Mouse (Mus musculus): ENCODE results near the gene Gsg1.

Gsg1 gene

GRCm38 (mm10) chr6:135260435-135260834 lies 6.3 kb upstream of the Gsg1 start:
- DNase-seq: no peak

- DNase-seq: peak; percentile 12 to 20
These were observed 1.4 kb downstream of the Gsg1 start for GRCm38 (mm10) chr6:135252728-135253077.

GRCm38 (mm10) chr6:135251849-135252727 lies 2.1 kb downstream of the Gsg1 start:
- DNase-seq: no peak

- DNase-seq: no peak
These were observed 3.0 kb downstream of the Gsg1 start for GRCm38 (mm10) chr6:135250926-135251699.

GRCm38 (mm10) chr6:135249846-135250531 lies 4.2 kb downstream of the Gsg1 start:
- DNase-seq: peak in 1 of 2 experiments; percentile 40

GRCm38 (mm10) chr6:135247861-135248260 lies 6.3 kb downstream of the Gsg1 start:
- DNase-seq: no peak

- no peak for DNase-seq
These were observed 8.6 kb downstream of the Gsg1 start for GRCm38 (mm10) chr6:135245586-135245985.

- DNase-seq: no peak
These were observed 13.8 kb downstream of the Gsg1 start for GRCm38 (mm10) chr6:135240361-135240760.

- no peak for DNase-seq
These were observed 15.9 kb downstream of the Gsg1 start for GRCm38 (mm10) chr6:135238211-135238610.

GRCm38 (mm10) chr6:135237326-135237725 lies 16.8 kb downstream of the Gsg1 start:
- DNase-seq: no peak

GRCm38 (mm10) chr6:135236576-135236975 lies 17.6 kb downstream of the Gsg1 start:
- DNase-seq: no peak

- no peak for DNase-seq
These were observed 18.4 kb downstream of the Gsg1 start for GRCm38 (mm10) chr6:135235742-135236141.

GRCm38 (mm10) chr6:135232443-135233182 lies 21.5 kb downstream of the Gsg1 start:
- DNase-seq: no peak

GRCm38 (mm10) chr6:135230586-135230985 lies 23.6 kb downstream of the Gsg1 start:
- DNase-seq: no peak

GRCm38 (mm10) chr6:135228465-135228941 lies 25.6 kb downstream of the Gsg1 start:
- DNase-seq: no peak

GRCm38 (mm10) chr6:135223786-135224416 lies 30.2 kb downstream of the Gsg1 start:
- DNase-seq: no peak

GRCm38 (mm10) chr6:135219916-135220315 lies 34.2 kb downstream of the Gsg1 start:
- no peak for DNase-seq

GRCm38 (mm10) chr6:135218330-135218729 lies 35.8 kb downstream of the Gsg1 start:
- DNase-seq: no peak

- DNase-seq: no peak
These were observed 41.5 kb downstream of the Gsg1 start for GRCm38 (mm10) chr6:135212666-135213065.

- DNase-seq: no peak
These were observed 43.0 kb downstream of the Gsg1 start for GRCm38 (mm10) chr6:135211169-135211568.

- no peak for DNase-seq
These were observed 47.2 kb downstream of the Gsg1 start for GRCm38 (mm10) chr6:135206909-135207308.

- no peak for DNase-seq
These were observed 48.3 kb downstream of the Gsg1 start for GRCm38 (mm10) chr6:135205802-135206201.
